Mouse (Mus musculus): ENCODE results near the gene Atp5mpl.

DNA sequence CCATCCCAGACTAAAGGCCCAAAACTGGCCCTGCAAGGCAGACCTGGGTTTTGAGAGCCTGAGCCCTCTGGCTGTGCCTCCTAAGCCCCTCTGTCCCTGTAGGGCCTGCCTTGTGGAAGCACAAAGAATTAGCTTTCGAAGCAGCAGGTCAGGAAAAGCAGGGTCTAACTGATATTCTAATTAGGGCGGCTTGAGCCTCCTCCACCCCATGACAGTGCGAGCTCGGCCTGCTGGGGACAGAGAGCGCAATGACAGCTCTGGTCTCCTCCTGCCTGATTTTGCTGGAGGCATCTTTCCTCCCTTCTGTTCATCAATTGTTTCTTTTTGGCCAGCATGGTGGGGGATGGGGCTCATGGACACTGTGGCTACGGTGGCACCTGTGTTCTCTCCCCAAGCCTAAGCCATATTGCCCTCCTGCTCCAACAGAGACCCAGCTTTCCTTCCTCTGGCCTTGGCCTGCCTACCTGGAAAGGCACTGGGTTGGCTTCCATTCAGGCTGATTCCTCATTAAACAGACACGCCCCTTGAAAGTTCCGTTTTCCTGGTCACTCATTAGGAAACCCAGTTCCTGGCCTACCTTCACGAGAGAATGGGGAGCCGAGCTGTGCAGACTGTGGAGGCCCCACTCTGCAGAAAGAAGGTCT is 23.2 kb downstream of the Atp5mpl start:
- no peak for TF ChIP-seq POLR2A (IDR thresholded peaks at IDR 0.05; ENCODE audit: borderline replicate concordance, extremely low read depth, low read depth, low read length)
- TF ChIP-seq CTCF (IDR thresholded peaks at IDR 0.05; ENCODE audit: insufficient read depth, low read length) = no peak

Measured in lung, adult 2 months (tissue).